Mouse (Mus musculus): ENCODE measurements around the gene Parva.

Gene Parva

GRCm38 (mm10) chr7:112479116-112479515 is 51.8 kb downstream of the Parva start:
- peak; percentile 28; the same call in 1 of the 2 replicates for TF ChIP-seq GATA4 (IDR thresholded peaks at IDR 0.05; ENCODE audit: insufficient replicate concordance, low read length)

DNA sequence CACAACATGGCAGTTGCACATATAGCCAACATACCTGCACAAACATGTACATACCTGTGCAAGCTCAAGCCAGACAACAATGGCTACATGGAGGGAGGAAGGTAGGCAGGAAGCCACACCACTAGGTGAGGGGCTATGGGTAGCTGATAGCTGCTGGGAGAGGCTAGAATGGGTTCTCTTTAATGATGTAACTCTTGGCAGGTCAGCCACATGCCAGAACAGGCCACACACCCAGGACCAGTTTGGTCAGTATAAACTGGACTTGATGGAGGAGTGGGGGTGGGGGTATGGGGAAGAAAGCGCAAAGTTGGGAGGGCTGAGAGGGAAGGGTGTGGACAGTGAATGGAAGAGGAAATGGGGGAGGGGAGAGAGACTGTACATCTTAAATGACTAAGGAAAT is 53.7 kb downstream of the Parva start:
- TF ChIP-seq GATA4 (IDR thresholded peaks at IDR 0.05; ENCODE audit: insufficient replicate concordance, low read length): no peak

GRCm38 (mm10) chr7:112482572-112482971 is 55.3 kb downstream of the Parva start:
- no peak for TF ChIP-seq GATA4 (IDR thresholded peaks at IDR 0.05; ENCODE audit: insufficient replicate concordance, low read length)

GRCm38 (mm10) chr7:112483382-112483781 is 56.1 kb downstream of the Parva start:
- no peak for TF ChIP-seq GATA4 (IDR thresholded peaks at IDR 0.05; ENCODE audit: insufficient replicate concordance, low read length)

GRCm38 (mm10) chr7:112490825-112491224 is 63.5 kb downstream of the Parva start:
- no peak for TF ChIP-seq GATA4 (IDR thresholded peaks at IDR 0.05; ENCODE audit: insufficient replicate concordance, low read length)

- no peak for TF ChIP-seq GATA4 (IDR thresholded peaks at IDR 0.05; ENCODE audit: insufficient replicate concordance, low read length)
Observed at GRCm38 (mm10) chr7:112491737-112492136, 64.4 kb downstream of the Parva start.

DNA sequence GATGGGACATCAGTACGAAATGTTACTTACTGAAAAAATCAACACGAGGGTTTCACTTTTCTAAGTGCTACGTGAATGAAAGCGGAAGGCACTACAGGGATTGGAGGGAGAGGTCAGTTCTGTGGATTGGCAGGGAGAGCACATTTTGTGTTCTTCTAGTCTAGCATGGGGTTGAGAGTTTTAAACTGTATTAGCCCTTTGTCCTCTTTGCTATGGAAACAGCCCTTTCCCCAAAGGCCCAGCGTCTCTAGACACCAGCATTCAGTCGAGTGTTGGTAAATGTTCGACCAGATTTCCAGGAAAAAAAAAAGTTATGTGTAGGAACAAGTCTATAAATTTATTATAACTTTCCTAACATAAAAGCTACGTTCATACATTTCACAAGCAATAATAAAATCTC is 68.6 kb downstream of the Parva start:
- TF ChIP-seq GATA4 (IDR thresholded peaks at IDR 0.05; ENCODE audit: insufficient replicate concordance, low read length): no peak

GRCm38 (mm10) chr7:112496921-112497320 is 69.6 kb downstream of the Parva start:
- TF ChIP-seq GATA4 (IDR thresholded peaks at IDR 0.05; ENCODE audit: insufficient replicate concordance, low read length): 0 out of 2 replicates have a peak, but pooled peaks have one; percentile 25

GRCm38 (mm10) chr7:112498591-112499301 is 71.4 kb downstream of the Parva start:
- TF ChIP-seq GATA4 (IDR thresholded peaks at IDR 0.05; ENCODE audit: insufficient replicate concordance, low read length): no peak; the same call in 1 of the 2 replicates

DNA sequence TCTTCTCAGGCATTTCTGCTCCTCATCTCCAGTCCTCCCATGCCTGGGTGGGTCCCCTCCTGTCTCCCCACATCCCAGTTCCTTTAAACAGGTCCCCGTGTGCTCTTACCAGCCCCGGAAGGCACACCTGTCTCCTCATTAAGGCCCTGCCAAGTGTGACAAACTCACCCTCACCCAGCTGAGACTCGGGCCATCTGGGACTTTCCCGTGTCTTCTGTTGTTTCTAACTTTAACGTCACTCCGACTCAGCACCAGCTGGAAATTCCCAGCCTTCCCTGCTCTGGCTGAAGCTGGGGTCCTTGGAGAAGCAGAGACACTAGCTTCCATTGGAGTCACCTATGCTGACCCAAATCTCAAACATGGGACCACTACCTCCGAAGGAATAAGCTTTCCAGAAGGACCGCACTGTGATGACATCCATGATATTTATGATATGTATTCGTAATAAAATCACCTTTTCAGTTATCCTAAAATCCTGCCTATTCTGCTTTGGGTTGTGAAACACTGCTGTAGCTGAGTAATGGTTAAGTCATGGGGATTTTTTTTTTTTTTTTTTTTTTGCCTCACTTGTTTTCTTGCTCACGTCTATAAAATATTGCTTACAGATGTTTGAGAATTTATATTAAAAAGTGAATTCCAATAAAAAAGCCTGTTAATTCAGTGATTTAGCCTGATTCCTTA is 72.3 kb downstream of the Parva start:
- no peak for TF ChIP-seq GATA4 (IDR thresholded peaks at IDR 0.05; ENCODE audit: insufficient replicate concordance, low read length)

GRCm38 (mm10) chr7:112500134-112500490 is 72.8 kb downstream of the Parva start:
- TF ChIP-seq GATA4 (IDR thresholded peaks at IDR 0.05; ENCODE audit: insufficient replicate concordance, low read length): no peak

- no peak for TF ChIP-seq GATA4 (IDR thresholded peaks at IDR 0.05; ENCODE audit: insufficient replicate concordance, low read length)
Observed at GRCm38 (mm10) chr7:112502050-112502809, 74.9 kb downstream of the Parva start.

- no peak for TF ChIP-seq GATA4 (IDR thresholded peaks at IDR 0.05; ENCODE audit: insufficient replicate concordance, low read length)
Observed at GRCm38 (mm10) chr7:112502845-112503244, 75.5 kb downstream of the Parva start.

DNA sequence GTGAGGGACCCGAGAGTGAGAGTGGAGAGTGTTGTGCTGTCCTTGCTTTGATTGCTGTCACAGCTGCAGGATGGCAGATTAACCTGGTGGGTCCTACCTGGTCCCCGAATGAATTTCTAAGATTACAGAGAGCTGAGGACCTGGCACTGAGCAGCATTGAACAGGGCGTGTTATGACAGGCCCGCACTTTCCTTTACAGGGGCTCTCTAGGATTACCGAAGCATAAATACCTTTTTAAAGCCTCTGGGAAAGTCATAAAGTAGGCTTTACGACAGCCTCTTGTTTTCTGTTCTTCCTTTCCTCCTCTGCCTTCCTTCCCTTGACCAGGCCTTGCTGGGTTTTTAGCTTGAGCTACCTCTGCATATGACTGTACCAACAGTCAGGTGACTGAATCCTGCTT is 76.1 kb downstream of the Parva start:
- TF ChIP-seq GATA4 (IDR thresholded peaks at IDR 0.05; ENCODE audit: insufficient replicate concordance, low read length): no peak

- TF ChIP-seq GATA4 (IDR thresholded peaks at IDR 0.05; ENCODE audit: insufficient replicate concordance, low read length): no peak
Observed at GRCm38 (mm10) chr7:112503917-112504316, 76.6 kb downstream of the Parva start.

- no peak for TF ChIP-seq GATA4 (IDR thresholded peaks at IDR 0.05; ENCODE audit: insufficient replicate concordance, low read length)
Observed at GRCm38 (mm10) chr7:112509107-112509506, 81.8 kb downstream of the Parva start.

Measured in liver, adult (tissue).